Mouse (Mus musculus): ENCODE measurements around the gene Faap24. TPM values are rescaled to one million over a fixed set of nuclear protein-coding genes. Genes with fewer than 3 reads are reported as not detected.

Faap24 gene
- polyA plus RNA-seq, 1 experiment from 2014 or later: 26.4 TPM

DNA sequence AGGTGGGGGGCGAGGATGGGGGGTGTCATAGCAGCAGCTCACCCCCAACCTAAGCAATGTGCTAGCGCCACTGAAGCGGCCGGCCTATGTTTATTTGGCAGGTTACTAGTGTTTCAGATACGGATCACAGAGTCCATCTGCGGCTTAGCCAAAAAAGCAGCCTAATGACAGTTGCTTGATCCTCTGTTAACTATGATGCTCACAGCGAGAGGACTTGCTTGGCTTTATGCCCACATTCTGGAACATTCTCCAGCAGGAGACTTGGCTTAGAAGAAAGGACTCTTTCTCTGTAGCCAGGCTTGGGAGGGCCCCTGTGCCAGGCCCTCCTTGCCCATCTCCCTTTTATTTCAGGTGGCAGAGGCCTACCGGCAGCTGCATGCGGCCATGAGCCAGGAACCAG, 20.0 kb downstream of the Faap24 start:
- ATAC-seq (replicated peaks; ENCODE audit: low FRiP score) (no peak), DNase-seq (ENCODE audit: low spot score) (no peak)
- no peak overlapping the region for H3K4me2 ChIP-seq (ENCODE audit: low read depth, low read length, severe bottlenecking)
- 92% methylated on average over 9 of the region's 9 CpGs for WGBS
- no peaks in the 10 kb centered on the region for H3K36me3 ChIP-seq (ENCODE audit: control insufficient read depth, insufficient read depth, low read length)
- no peak overlapping the region for H3K27ac ChIP-seq (ENCODE audit: low read depth, low read length)
- 0 out of 2 replicates have a peak, but pooled peaks cover 2% of the 10 kb centered on the region for H3K4me1 ChIP-seq (replicated peaks; ENCODE audit: control insufficient read depth, insufficient read depth, low read length)
- H3K4me3 ChIP-seq (ENCODE audit: low read depth, low read length): no peak overlapping the region
- H3K9me3 ChIP-seq (ENCODE audit: control insufficient read depth, low read length): no peaks in the 10 kb centered on the region
- no peak overlapping the region for H3K9ac ChIP-seq (ENCODE audit: low read length)
- H3K27me3 ChIP-seq (ENCODE audit: control insufficient read depth, insufficient read depth, low read length): no peaks in the 10 kb centered on the region

DNA sequence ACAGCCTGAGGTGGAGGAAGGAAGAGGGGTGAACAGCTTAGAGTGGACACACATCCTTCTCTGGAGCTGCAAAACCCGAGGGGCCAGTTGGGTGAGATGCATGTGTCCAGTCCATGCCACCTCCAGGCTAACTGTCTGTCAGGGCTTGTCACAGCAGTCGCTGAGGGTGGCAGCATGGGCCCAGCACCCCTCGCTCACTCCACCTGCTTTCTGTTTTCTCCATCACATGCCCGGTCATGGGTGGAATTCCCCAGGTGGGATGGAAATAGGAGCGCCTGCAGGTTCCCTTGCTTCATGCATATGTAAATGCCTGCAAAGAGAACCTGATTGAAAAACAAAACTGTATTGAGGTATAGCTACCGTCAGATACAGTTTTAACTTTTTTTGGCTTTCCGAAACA, 22.4 kb downstream of the Faap24 start:
- Histone ChIP-seq H3K36me3 (ENCODE audit: control insufficient read depth, insufficient read depth, low read length) (no peaks in the 10 kb centered on the region), H3K27me3 (ENCODE audit: control insufficient read depth, insufficient read depth, low read length) (no peaks in the 10 kb centered on the region), H3K4me3 (ENCODE audit: low read depth, low read length) (no peak overlapping the region), H3K27ac (ENCODE audit: low read depth, low read length) (no peak overlapping the region), H3K4me1 (replicated peaks; ENCODE audit: control insufficient read depth, insufficient read depth, low read length) (0 out of 2 replicates have a peak, but pooled peaks cover 2% of the 10 kb centered on the region), H3K4me2 (ENCODE audit: low read depth, low read length, severe bottlenecking) (no peak overlapping the region), H3K9me3 (ENCODE audit: control insufficient read depth, low read length) (no peaks in the 10 kb centered on the region; the same call in 1 of the 2 replicates), H3K9ac (ENCODE audit: low read length) (no peak overlapping the region)
- DNase-seq (ENCODE audit: low spot score) (no peak), ATAC-seq (replicated peaks; ENCODE audit: low FRiP score) (no peak)
- WGBS: 86% methylated on average over 7 of the region's 7 CpGs

DNA sequence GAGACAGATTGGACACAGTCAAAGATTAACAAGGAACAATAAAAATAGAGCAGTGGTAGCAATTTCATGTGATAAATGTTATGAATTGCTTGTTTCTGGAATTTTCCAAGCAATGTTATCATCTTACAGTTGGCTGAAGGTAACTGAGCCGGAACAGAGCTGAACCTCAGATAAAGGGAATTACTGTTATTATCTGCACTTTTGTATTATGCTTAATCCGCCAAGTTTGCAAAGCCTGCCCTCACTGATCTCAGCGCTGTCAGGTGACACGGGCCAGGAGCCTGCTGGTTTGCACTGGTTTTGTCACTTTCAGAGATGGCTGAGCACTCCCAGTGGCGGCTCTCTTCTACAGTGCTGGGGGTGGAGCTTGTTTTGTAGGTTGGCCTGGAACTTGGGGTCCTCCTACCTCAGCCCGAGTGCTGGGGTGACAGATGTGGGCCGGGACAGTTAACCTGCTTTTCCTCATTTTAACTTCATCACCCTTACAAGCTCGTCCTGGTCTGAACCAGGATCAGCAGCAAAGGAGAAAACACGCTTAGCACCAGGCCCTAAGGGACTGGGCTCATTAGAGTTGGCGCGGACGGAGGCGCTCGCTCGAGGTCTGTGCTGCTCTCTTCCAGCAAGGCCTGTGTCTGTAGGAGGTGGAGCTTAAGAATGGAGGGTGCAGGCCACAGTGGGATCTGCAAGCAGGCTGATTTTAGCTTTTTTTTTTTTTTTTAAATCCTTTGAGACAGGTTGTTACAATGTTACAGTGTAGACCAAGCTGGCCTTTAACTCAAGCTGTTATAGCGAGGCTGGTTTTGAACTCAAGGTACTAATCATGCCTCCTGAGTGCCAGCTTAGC, 23.3 kb downstream of the Faap24 start:
- no peak overlapping the region for H3K27ac ChIP-seq (ENCODE audit: low read depth, low read length)
- no peak for ATAC-seq (replicated peaks; ENCODE audit: low FRiP score)
- 75% methylated on average over 16 of the region's 16 CpGs for WGBS
- H3K4me1 ChIP-seq (replicated peaks; ENCODE audit: control insufficient read depth, insufficient read depth, low read length): 0 out of 2 replicates have a peak, but pooled peaks cover 2% of the 10 kb centered on the region
- no peaks in the 10 kb centered on the region; the same call in 1 of the 2 replicates for H3K9me3 ChIP-seq (ENCODE audit: control insufficient read depth, low read length)
- no peak for DNase-seq (ENCODE audit: low spot score)
- no peak overlapping the region for H3K4me3 ChIP-seq (ENCODE audit: low read depth, low read length)
- H3K9ac ChIP-seq (ENCODE audit: low read length): no peak overlapping the region
- no peaks in the 10 kb centered on the region for H3K36me3 ChIP-seq (ENCODE audit: control insufficient read depth, insufficient read depth, low read length)
- H3K4me2 ChIP-seq (ENCODE audit: low read depth, low read length, severe bottlenecking): no peak overlapping the region
- H3K27me3 ChIP-seq (ENCODE audit: control insufficient read depth, insufficient read depth, low read length): no peaks in the 10 kb centered on the region

DNA sequence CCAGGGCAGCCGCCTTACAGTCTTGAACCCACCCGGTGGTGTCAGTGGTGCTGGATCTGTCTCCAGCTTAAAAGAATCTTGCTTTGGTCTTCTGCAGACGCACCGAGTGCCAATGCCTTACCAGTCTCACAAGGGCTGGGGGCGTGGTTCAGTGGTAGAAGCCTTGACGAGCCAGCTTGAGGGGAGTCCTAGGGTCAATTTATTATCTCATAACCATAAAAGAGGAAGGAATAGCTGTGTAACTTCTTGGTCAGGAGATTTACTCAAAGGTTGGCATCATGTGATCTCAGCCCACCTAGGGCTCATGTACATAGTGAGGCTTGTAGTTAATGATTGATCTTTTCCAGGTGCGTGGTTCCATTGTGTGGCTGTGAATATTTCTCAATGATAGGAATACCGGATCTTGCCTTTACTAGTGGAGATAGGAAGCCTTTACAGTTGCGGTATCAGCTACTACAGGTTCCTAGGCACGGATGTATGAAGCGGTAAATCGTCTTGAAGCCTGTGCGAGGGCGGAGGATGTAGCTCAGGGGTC, 24.1 kb downstream of the Faap24 start:
- no peak for ATAC-seq (replicated peaks; ENCODE audit: low FRiP score)

DNA sequence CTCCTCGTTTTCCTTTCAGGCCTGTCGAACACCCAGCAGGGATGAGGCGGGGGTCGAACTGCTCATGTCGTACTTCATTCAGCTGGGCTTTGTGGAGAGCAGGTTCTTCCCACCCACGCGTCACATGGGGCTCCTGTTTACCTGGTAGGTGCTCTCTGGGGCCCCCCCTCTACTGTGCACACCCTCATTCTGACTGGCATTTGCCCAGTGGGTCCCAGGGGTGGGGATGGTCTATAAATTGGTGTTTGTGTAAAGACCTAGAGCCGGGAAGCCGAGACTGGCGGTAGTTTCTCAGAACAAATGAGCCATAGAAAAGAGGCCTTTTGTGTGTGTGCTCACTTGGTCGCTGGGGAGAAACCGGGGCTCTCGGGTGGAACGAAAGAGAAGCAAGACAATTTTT, 25.5 kb downstream of the Faap24 start:
- H3K9me3 ChIP-seq (ENCODE audit: control insufficient read depth, low read length): no peaks in the 10 kb centered on the region; the same call in 1 of the 2 replicates
- no peak overlapping the region for H3K4me3 ChIP-seq (ENCODE audit: low read depth, low read length)
- DNase-seq (ENCODE audit: low spot score) (peak; percentile 62), ATAC-seq (replicated peaks; ENCODE audit: low FRiP score) (0 out of 2 replicates have a peak, but pooled peaks have one; percentile 42)
- H3K36me3 ChIP-seq (ENCODE audit: control insufficient read depth, insufficient read depth, low read length): no peaks in the 10 kb centered on the region
- WGBS: 13% methylated on average over 14 of the region's 14 CpGs
- no peak overlapping the region for H3K4me2 ChIP-seq (ENCODE audit: low read depth, low read length, severe bottlenecking)
- H3K27me3 ChIP-seq (ENCODE audit: control insufficient read depth, insufficient read depth, low read length): no peaks in the 10 kb centered on the region
- H3K27ac ChIP-seq (ENCODE audit: low read depth, low read length): no peak overlapping the region
- H3K4me1 ChIP-seq (replicated peaks; ENCODE audit: control insufficient read depth, insufficient read depth, low read length): 0 out of 2 replicates have a peak, but pooled peaks cover 2% of the 10 kb centered on the region
- H3K9ac ChIP-seq (ENCODE audit: low read length): peak overlapping the region; percentile 20

More for the DNA sequence above, 24.1 kb downstream of the Faap24 start:
- no peak overlapping the region for H3K4me2 ChIP-seq (ENCODE audit: low read depth, low read length, severe bottlenecking)
- 93% methylated on average over 14 of the region's 14 CpGs for WGBS
- 0 out of 2 replicates have a peak, but pooled peaks cover 2% of the 10 kb centered on the region for H3K4me1 ChIP-seq (replicated peaks; ENCODE audit: control insufficient read depth, insufficient read depth, low read length)
- H3K27me3 ChIP-seq (ENCODE audit: control insufficient read depth, insufficient read depth, low read length): no peaks in the 10 kb centered on the region
- H3K27ac ChIP-seq (ENCODE audit: low read depth, low read length): no peak overlapping the region
- no peak for DNase-seq (ENCODE audit: low spot score)
- H3K9ac ChIP-seq (ENCODE audit: low read length): no peak overlapping the region
- H3K9me3 ChIP-seq (ENCODE audit: control insufficient read depth, low read length): no peaks in the 10 kb centered on the region; the same call in 1 of the 2 replicates
- no peak overlapping the region for H3K4me3 ChIP-seq (ENCODE audit: low read depth, low read length)
- H3K36me3 ChIP-seq (ENCODE audit: control insufficient read depth, insufficient read depth, low read length): no peaks in the 10 kb centered on the region

DNA sequence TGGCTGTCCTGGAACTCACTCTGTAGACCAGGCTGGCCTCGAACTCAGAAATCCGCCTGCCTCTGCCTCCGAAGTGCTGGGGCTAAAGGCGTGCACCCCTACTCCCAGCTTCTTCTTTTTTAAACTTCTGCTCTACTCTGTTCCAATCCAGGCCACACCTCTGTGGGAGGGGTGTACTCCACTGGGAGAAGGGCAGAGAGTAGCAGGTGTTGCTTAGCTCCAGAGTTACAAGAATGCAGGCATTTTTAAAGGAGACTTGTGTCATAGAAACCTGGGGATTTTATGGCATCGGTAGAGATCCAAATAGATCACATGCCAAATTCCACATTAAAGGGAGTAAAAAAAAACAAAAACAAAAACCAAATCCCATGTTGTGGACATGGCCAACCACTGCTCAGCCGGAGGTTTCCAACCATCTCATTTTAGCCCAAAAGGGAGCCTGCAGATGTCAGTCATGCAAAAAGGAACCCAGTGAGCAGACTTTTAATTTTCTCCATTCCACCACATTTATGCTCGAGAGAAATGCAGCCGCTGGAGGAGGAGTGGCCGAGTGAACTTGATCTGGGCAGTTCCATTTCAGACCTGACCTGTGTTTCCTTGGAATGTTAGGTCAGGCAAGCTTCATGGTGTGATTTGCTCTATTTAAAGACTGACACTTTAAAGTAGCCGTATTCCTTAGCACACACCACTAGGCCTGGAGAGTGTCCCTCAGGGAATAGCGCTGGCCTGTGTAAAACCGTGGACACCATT, 31.3 kb downstream of the Faap24 start:
- Histone ChIP-seq H3K27me3 (ENCODE audit: control insufficient read depth, insufficient read depth, low read length) (no peaks in the 10 kb centered on the region), H3K4me1 (replicated peaks; ENCODE audit: control insufficient read depth, insufficient read depth, low read length) (no peaks in the 10 kb centered on the region), H3K9me3 (ENCODE audit: control insufficient read depth, low read length) (no peaks in the 10 kb centered on the region; the same call in 1 of the 2 replicates), H3K9ac (ENCODE audit: low read length) (no peak overlapping the region), H3K27ac (ENCODE audit: low read depth, low read length) (no peak overlapping the region), H3K4me2 (ENCODE audit: low read depth, low read length, severe bottlenecking) (no peak overlapping the region), H3K36me3 (ENCODE audit: control insufficient read depth, insufficient read depth, low read length) (no peaks in the 10 kb centered on the region), H3K4me3 (ENCODE audit: low read depth, low read length) (no peak overlapping the region)
- WGBS: 80% methylated on average over 12 of the region's 12 CpGs
- DNase-seq (ENCODE audit: low spot score) (no peak), ATAC-seq (replicated peaks; ENCODE audit: low FRiP score) (no peak)

DNA sequence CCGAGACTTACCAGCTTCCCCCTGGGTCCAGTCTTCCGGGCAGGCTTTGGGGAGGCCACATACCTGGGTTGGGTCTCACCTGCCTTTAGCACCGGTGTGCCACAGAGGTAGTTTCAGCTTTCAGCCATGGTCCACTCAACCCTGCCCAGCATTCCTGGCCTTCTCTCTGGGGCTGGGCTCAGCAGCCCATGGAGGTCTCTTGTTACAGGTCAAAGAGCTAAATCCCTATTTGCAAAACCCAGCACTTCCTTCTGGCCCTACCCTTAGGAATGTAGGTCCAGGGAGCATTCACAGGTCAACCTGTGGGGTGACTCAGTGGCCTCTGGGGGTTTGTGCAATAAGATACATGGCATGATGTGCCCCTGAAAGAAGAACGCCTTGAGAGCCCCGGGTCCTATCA, 33.8 kb downstream of the Faap24 start:
- DNase-seq (ENCODE audit: low spot score): no peak
- no peak overlapping the region for H3K4me2 ChIP-seq (ENCODE audit: low read depth, low read length, severe bottlenecking)
- H3K27ac ChIP-seq (ENCODE audit: low read depth, low read length): no peak overlapping the region
- no peak overlapping the region for H3K9ac ChIP-seq (ENCODE audit: low read length)
- H3K4me3 ChIP-seq (ENCODE audit: low read depth, low read length): no peak overlapping the region
- no peaks in the 10 kb centered on the region for H3K36me3 ChIP-seq (ENCODE audit: control insufficient read depth, insufficient read depth, low read length)
- no peaks in the 10 kb centered on the region for H3K27me3 ChIP-seq (ENCODE audit: control insufficient read depth, insufficient read depth, low read length)
- no peak for ATAC-seq (replicated peaks; ENCODE audit: low FRiP score)
- H3K4me1 ChIP-seq (replicated peaks; ENCODE audit: control insufficient read depth, insufficient read depth, low read length): no peaks in the 10 kb centered on the region
- no peaks in the 10 kb centered on the region for H3K9me3 ChIP-seq (ENCODE audit: control insufficient read depth, low read length)
- 83% methylated on average over 5 of the region's 5 CpGs for WGBS

DNA sequence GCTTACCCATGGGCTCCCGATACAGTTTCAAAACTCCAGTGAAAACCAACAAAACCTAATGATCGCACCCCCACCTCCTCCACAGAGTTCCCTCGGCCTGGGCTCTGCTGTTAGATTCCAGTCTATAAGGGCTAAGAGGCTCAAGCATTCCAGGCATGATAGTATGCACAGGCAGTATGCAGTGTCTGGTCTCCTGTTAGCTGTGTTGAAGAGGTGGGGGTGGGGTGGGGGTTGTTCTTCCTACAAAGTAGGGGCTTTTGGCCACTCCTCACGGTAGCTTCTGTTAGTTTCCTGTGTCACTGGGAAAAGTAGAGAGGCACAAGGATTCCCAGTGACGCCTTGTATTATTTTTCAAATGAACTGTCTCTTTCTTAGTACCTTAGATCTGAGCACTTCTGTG, 34.4 kb downstream of the Faap24 start:
- 76% methylated on average over 5 of the region's 5 CpGs for WGBS
- Histone ChIP-seq H3K4me1 (replicated peaks; ENCODE audit: control insufficient read depth, insufficient read depth, low read length) (no peaks in the 10 kb centered on the region), H3K4me2 (ENCODE audit: low read depth, low read length, severe bottlenecking) (no peak overlapping the region), H3K9ac (ENCODE audit: low read length) (no peak overlapping the region), H3K9me3 (ENCODE audit: control insufficient read depth, low read length) (no peaks in the 10 kb centered on the region), H3K4me3 (ENCODE audit: low read depth, low read length) (no peak overlapping the region), H3K36me3 (ENCODE audit: control insufficient read depth, insufficient read depth, low read length) (no peaks in the 10 kb centered on the region), H3K27ac (ENCODE audit: low read depth, low read length) (no peak overlapping the region), H3K27me3 (ENCODE audit: control insufficient read depth, insufficient read depth, low read length) (no peaks in the 10 kb centered on the region)
- DNase-seq (ENCODE audit: low spot score) (no peak), ATAC-seq (replicated peaks; ENCODE audit: low FRiP score) (no peak)
